Mouse (Mus musculus): ENCODE measurements around the gene Maml1. TPM values are rescaled to one million over a fixed set of nuclear protein-coding genes. Genes with fewer than 3 reads are reported as not detected.
"Not testable (repeated sequence)": the region's sequence is repeated elsewhere in the genome, so short reads cannot be mapped to it uniquely, and the experiment has no call there.

The Maml1 gene
- polyA plus RNA-seq, 1 experiment from 2014 or later: 4.6 TPM

- Histone ChIP-seq H3K4me2 (replicated peaks) (peak overlapping the region; percentile 91), H3K27me3 (ENCODE audit: control insufficient read depth, insufficient read depth, low read length) (no peaks in the 10 kb centered on the region), H3K9me3 (ENCODE audit: control insufficient read depth, low read length) (no peaks in the 10 kb centered on the region), H3K36me3 (replicated peaks; ENCODE audit: control insufficient read depth, insufficient read depth) (no peaks in the 10 kb centered on the region), H3K27ac (peak overlapping the region; percentile 92), H3K9ac (peak overlapping the region; percentile 97), H3K4me3 (replicated peaks; ENCODE audit: low read length) (peak overlapping the region; percentile 93), H3K4me1 (replicated peaks; ENCODE audit: control insufficient read depth, insufficient read depth, low read length) (peaks cover 34% of the 10 kb centered on the region)
- ATAC-seq (ENCODE audit: low FRiP score) (peak; percentile 67; the same call in 1 of the 2 replicates), DNase-seq (ENCODE audit: low spot score) (peak; percentile 28)
- WGBS: 2% methylated on average over 34 of the region's 34 CpGs
Measured at GRCm38 (mm10) chr11:50324751-50325471, 32.8 kb upstream of the Maml1 start.

GRCm38 (mm10) chr11:50323843-50324242 is 31.7 kb upstream of the Maml1 start:
- Histone ChIP-seq H3K4me2 (replicated peaks) (peak overlapping the region; percentile 91), H3K4me1 (replicated peaks; ENCODE audit: control insufficient read depth, insufficient read depth, low read length) (peaks cover 34% of the 10 kb centered on the region), H3K4me3 (replicated peaks; ENCODE audit: low read length) (peak overlapping the region; percentile 93), H3K9me3 (ENCODE audit: control insufficient read depth, low read length) (no peaks in the 10 kb centered on the region), H3K36me3 (replicated peaks; ENCODE audit: control insufficient read depth, insufficient read depth) (peaks cover 5% of the 10 kb centered on the region; the same call in 1 of the 2 replicates), H3K27me3 (ENCODE audit: control insufficient read depth, insufficient read depth, low read length) (no peaks in the 10 kb centered on the region), H3K9ac (peak overlapping the region; percentile 97; the same call in 1 of the 2 replicates), H3K27ac (no peak overlapping the region)
- WGBS: 33% methylated on average over 1 of the region's 1 CpGs
- no peak for ATAC-seq (ENCODE audit: low FRiP score)
- DNase-seq (ENCODE audit: low spot score): no peak

GRCm38 (mm10) chr11:50322345-50322744 is 30.2 kb upstream of the Maml1 start:
- Histone ChIP-seq H3K4me3 (replicated peaks; ENCODE audit: low read length) (no peak overlapping the region), H3K27ac (no peak overlapping the region), H3K27me3 (ENCODE audit: control insufficient read depth, insufficient read depth, low read length) (no peaks in the 10 kb centered on the region), H3K4me1 (replicated peaks; ENCODE audit: control insufficient read depth, insufficient read depth, low read length) (peaks cover 34% of the 10 kb centered on the region), H3K36me3 (replicated peaks; ENCODE audit: control insufficient read depth, insufficient read depth) (peaks cover 11% of the 10 kb centered on the region; the same call in 1 of the 2 replicates), H3K9me3 (ENCODE audit: control insufficient read depth, low read length) (no peaks in the 10 kb centered on the region), H3K9ac (no peak overlapping the region), H3K4me2 (replicated peaks) (0 out of 2 replicates have a peak overlapping the region, but pooled peaks have one; percentile 91)
- no peak for ATAC-seq (ENCODE audit: low FRiP score)
- no peak for DNase-seq (ENCODE audit: low spot score)

- no peak for DNase-seq (ENCODE audit: low spot score)
- 96% methylated on average over 6 of the region's 6 CpGs for WGBS
- no peaks in the 10 kb centered on the region for H3K9me3 ChIP-seq (ENCODE audit: control insufficient read depth, low read length)
- peaks cover 11% of the 10 kb centered on the region; the same call in 1 of the 2 replicates for H3K36me3 ChIP-seq (replicated peaks; ENCODE audit: control insufficient read depth, insufficient read depth)
- H3K27ac ChIP-seq: no peak overlapping the region
- H3K27me3 ChIP-seq (ENCODE audit: control insufficient read depth, insufficient read depth, low read length): no peaks in the 10 kb centered on the region
- H3K4me2 ChIP-seq (replicated peaks): no peak overlapping the region
- ATAC-seq (ENCODE audit: low FRiP score): no peak
- H3K9ac ChIP-seq: no peak overlapping the region
- no peak overlapping the region for H3K4me3 ChIP-seq (replicated peaks; ENCODE audit: low read length)
- H3K4me1 ChIP-seq (replicated peaks; ENCODE audit: control insufficient read depth, insufficient read depth, low read length): peaks cover 26% of the 10 kb centered on the region
Measured at GRCm38 (mm10) chr11:50321239-50321638, 29.1 kb upstream of the Maml1 start.

GRCm38 (mm10) chr11:50319343-50319742 is 27.2 kb upstream of the Maml1 start:
- not testable (repeated sequence) for DNase-seq (ENCODE audit: low spot score)

GRCm38 (mm10) chr11:50312803-50313202 is 20.7 kb upstream of the Maml1 start:
- Histone ChIP-seq H3K27me3 (ENCODE audit: control insufficient read depth, insufficient read depth, low read length) (no peaks in the 10 kb centered on the region), H3K4me2 (replicated peaks) (no peak overlapping the region), H3K9me3 (ENCODE audit: control insufficient read depth, low read length) (no peaks in the 10 kb centered on the region), H3K9ac (no peak overlapping the region), H3K4me1 (replicated peaks; ENCODE audit: control insufficient read depth, insufficient read depth, low read length) (no peaks in the 10 kb centered on the region), H3K27ac (no peak overlapping the region), H3K36me3 (replicated peaks; ENCODE audit: control insufficient read depth, insufficient read depth) (peaks cover 44% of the 10 kb centered on the region), H3K4me3 (replicated peaks; ENCODE audit: low read length) (no peak overlapping the region)
- DNase-seq (ENCODE audit: low spot score) (no peak), ATAC-seq (ENCODE audit: low FRiP score) (no peak)
- WGBS: 90% methylated on average over 2 of the region's 2 CpGs

More at GRCm38 (mm10) chr11:50319343-50319742, 27.2 kb upstream of the Maml1 start:
- peaks cover 22% of the 10 kb centered on the region for H3K4me1 ChIP-seq (replicated peaks; ENCODE audit: control insufficient read depth, insufficient read depth, low read length)
- H3K4me2 ChIP-seq (replicated peaks); H3K9ac ChIP-seq; H3K9me3 ChIP-seq (ENCODE audit: control insufficient read depth, low read length); H3K27me3 ChIP-seq (ENCODE audit: control insufficient read depth, insufficient read depth, low read length); H3K4me3 ChIP-seq (replicated peaks; ENCODE audit: low read length); ATAC-seq (ENCODE audit: low FRiP score); H3K27ac ChIP-seq: not testable (repeated sequence)
- peaks cover 11% of the 10 kb centered on the region; the same call in 1 of the 2 replicates for H3K36me3 ChIP-seq (replicated peaks; ENCODE audit: control insufficient read depth, insufficient read depth)
- WGBS: 85% methylated on average over 4 of the region's 4 CpGs

GRCm38 (mm10) chr11:50303406-50303805 is 11.3 kb upstream of the Maml1 start:
- ATAC-seq (ENCODE audit: low FRiP score) (no peak), DNase-seq (ENCODE audit: low spot score) (no peak)
- Histone ChIP-seq H3K4me3 (replicated peaks; ENCODE audit: low read length) (no peak overlapping the region), H3K27ac (no peak overlapping the region), H3K36me3 (replicated peaks; ENCODE audit: control insufficient read depth, insufficient read depth) (peaks cover 98% of the 10 kb centered on the region), H3K4me2 (replicated peaks) (no peak overlapping the region), H3K9me3 (ENCODE audit: control insufficient read depth, low read length) (no peaks in the 10 kb centered on the region), H3K27me3 (ENCODE audit: control insufficient read depth, insufficient read depth, low read length) (no peaks in the 10 kb centered on the region), H3K4me1 (replicated peaks; ENCODE audit: control insufficient read depth, insufficient read depth, low read length) (no peaks in the 10 kb centered on the region), H3K9ac (no peak overlapping the region)
- 94% methylated on average over 2 of the region's 2 CpGs for WGBS

- under 1% methylated on average over 68 of the region's 85 CpGs for WGBS
- peak overlapping the region; percentile 89 for H3K4me2 ChIP-seq (replicated peaks)
- ATAC-seq (ENCODE audit: low FRiP score): peak; percentile 84
- peak overlapping the region; percentile 92 for H3K4me3 ChIP-seq (replicated peaks; ENCODE audit: low read length)
- peaks cover 31% of the 10 kb centered on the region for H3K36me3 ChIP-seq (replicated peaks; ENCODE audit: control insufficient read depth, insufficient read depth)
- peak overlapping the region; percentile 99 for H3K27ac ChIP-seq
- H3K9ac ChIP-seq: peak overlapping the region; percentile 97
- no peaks in the 10 kb centered on the region for H3K9me3 ChIP-seq (ENCODE audit: control insufficient read depth, low read length)
- peaks cover 27% of the 10 kb centered on the region for H3K4me1 ChIP-seq (replicated peaks; ENCODE audit: control insufficient read depth, insufficient read depth, low read length)
- H3K27me3 ChIP-seq (ENCODE audit: control insufficient read depth, insufficient read depth, low read length): no peaks in the 10 kb centered on the region
- DNase-seq (ENCODE audit: low spot score): peak; percentile 56
Measured at GRCm38 (mm10) chr11:50291321-50292165, 568 bp downstream of the Maml1 start.
